Mouse (Mus musculus): Measurements from ENCODE around the gene Kdm4c. TPM values are rescaled to one million over a fixed set of nuclear protein-coding genes. Genes with fewer than 3 reads are reported as not detected.
"Not testable (repeated sequence)": the region's sequence is repeated elsewhere in the genome, so short reads cannot be mapped to it uniquely, and the experiment has no call there.

Gene Kdm4c
- 9.4 and 11.6 TPM in 2 replicates for polyA plus RNA-seq (2012; rRNA removed)
- polyA plus RNA-seq (2014; fragmentation: Nextera tagmentation; extraction: Ambion mirVana): 15.9 and 17.8 TPM in 2 replicates

- 87% methylated on average over 1 of the region's 1 CpGs for WGBS
- Histone ChIP-seq H3K4me2 (replicated peaks; ENCODE audit: low read depth, low read length, severe bottlenecking) (no peak within 1 kb of the TSS), H3K4me3 (replicated peaks; ENCODE audit: low read length) (no peak within 1 kb of the TSS), H3K9ac (ENCODE audit: low read depth, low read length, severe bottlenecking) (no peak within 1 kb of the TSS), H3K36me3 (ENCODE audit: control insufficient read depth, insufficient read depth, low read length) (no peaks in the 10 kb centered on the region), H3K9me3 (ENCODE audit: control insufficient read depth, low read length) (no peaks in the 10 kb centered on the region), H3K27me3 (ENCODE audit: control insufficient read depth, insufficient read depth, low read length) (no peaks in the 10 kb centered on the region), H3K27ac (replicated peaks; ENCODE audit: low read depth, low read length) (no peak within 1 kb of the TSS), H3K4me1 (ENCODE audit: control insufficient read depth, insufficient read depth, low read length) (no peaks in the 10 kb centered on the region)
- no peak for ATAC-seq (ENCODE audit: low FRiP score, low read depth)
- no peak for DNase-seq (ENCODE audit: low spot score)
- no peak for TF ChIP-seq POLR2A (IDR thresholded peaks at IDR 0.05; ENCODE audit: borderline replicate concordance, extremely low read depth, insufficient read depth, insufficient read length)
Observed at GRCm38 (mm10) chr4:74242176-74242575, at the start of gene Kdm4c. Kdm4c (plus strand) TSS chr4:74242497.

GRCm38 (mm10) chr4:74201281-74201811 is 41.0 kb upstream of the Kdm4c start:
- DNase-seq (ENCODE audit: low spot score) (no peak), ATAC-seq (ENCODE audit: low FRiP score, low read depth) (no peak)
- TF ChIP-seq POLR2A (IDR thresholded peaks at IDR 0.05; ENCODE audit: borderline replicate concordance, extremely low read depth, insufficient read depth, insufficient read length): no peak

GRCm38 (mm10) chr4:74221780-74222179 is 20.5 kb upstream of the Kdm4c start:
- not testable (repeated sequence) for H3K4me2 ChIP-seq (replicated peaks; ENCODE audit: low read depth, low read length, severe bottlenecking); H3K27ac ChIP-seq (replicated peaks; ENCODE audit: low read depth, low read length); ATAC-seq (ENCODE audit: low FRiP score, low read depth); DNase-seq (ENCODE audit: low spot score); H3K36me3 ChIP-seq (ENCODE audit: control insufficient read depth, insufficient read depth, low read length); H3K9ac ChIP-seq (ENCODE audit: low read depth, low read length, severe bottlenecking); H3K4me1 ChIP-seq (ENCODE audit: control insufficient read depth, insufficient read depth, low read length); H3K27me3 ChIP-seq (ENCODE audit: control insufficient read depth, insufficient read depth, low read length); H3K9me3 ChIP-seq (ENCODE audit: control insufficient read depth, low read length); H3K4me3 ChIP-seq (replicated peaks; ENCODE audit: low read length)
- WGBS: 91% methylated on average over 1 of the region's 1 CpGs

More at GRCm38 (mm10) chr4:74201281-74201811, 41.0 kb upstream of the Kdm4c start:
- Histone ChIP-seq H3K27ac (replicated peaks; ENCODE audit: low read depth, low read length) (no peak overlapping the region), H3K4me1 (ENCODE audit: control insufficient read depth, insufficient read depth, low read length) (no peaks in the 10 kb centered on the region), H3K27me3 (ENCODE audit: control insufficient read depth, insufficient read depth, low read length) (no peaks in the 10 kb centered on the region), H3K9me3 (ENCODE audit: control insufficient read depth, low read length) (no peaks in the 10 kb centered on the region), H3K9ac (ENCODE audit: low read depth, low read length, severe bottlenecking) (no peak overlapping the region), H3K4me2 (replicated peaks; ENCODE audit: low read depth, low read length, severe bottlenecking) (no peak overlapping the region), H3K36me3 (ENCODE audit: control insufficient read depth, insufficient read depth, low read length) (no peaks in the 10 kb centered on the region), H3K4me3 (replicated peaks; ENCODE audit: low read length) (no peak overlapping the region)

- H3K4me3 ChIP-seq (replicated peaks; ENCODE audit: low read length): no peak overlapping the region
- DNase-seq (ENCODE audit: low spot score) (no peak), ATAC-seq (ENCODE audit: low FRiP score, low read depth) (no peak)
- H3K4me1 ChIP-seq (ENCODE audit: control insufficient read depth, insufficient read depth, low read length): no peaks in the 10 kb centered on the region
- H3K27me3 ChIP-seq (ENCODE audit: control insufficient read depth, insufficient read depth, low read length): no peaks in the 10 kb centered on the region
- no peak for TF ChIP-seq POLR2A (IDR thresholded peaks at IDR 0.05; ENCODE audit: borderline replicate concordance, extremely low read depth, insufficient read depth, insufficient read length)
- H3K4me2 ChIP-seq (replicated peaks; ENCODE audit: low read depth, low read length, severe bottlenecking): no peak overlapping the region
- 38% methylated on average over 3 of the region's 3 CpGs for WGBS
- no peaks in the 10 kb centered on the region for H3K9me3 ChIP-seq (ENCODE audit: control insufficient read depth, low read length)
- no peak overlapping the region for H3K27ac ChIP-seq (replicated peaks; ENCODE audit: low read depth, low read length)
- no peaks in the 10 kb centered on the region for H3K36me3 ChIP-seq (ENCODE audit: control insufficient read depth, insufficient read depth, low read length)
- no peak overlapping the region for H3K9ac ChIP-seq (ENCODE audit: low read depth, low read length, severe bottlenecking)
Observed at GRCm38 (mm10) chr4:74222360-74222759, 19.9 kb upstream of the Kdm4c start.

- no peak overlapping the region for H3K9ac ChIP-seq (ENCODE audit: low read depth, low read length, severe bottlenecking)
- ATAC-seq (ENCODE audit: low FRiP score, low read depth) (no peak), DNase-seq (ENCODE audit: low spot score) (no peak)
- no peak for TF ChIP-seq POLR2A (IDR thresholded peaks at IDR 0.05; ENCODE audit: borderline replicate concordance, extremely low read depth, insufficient read depth, insufficient read length)
- no peak overlapping the region for H3K4me3 ChIP-seq (replicated peaks; ENCODE audit: low read length)
- H3K36me3 ChIP-seq (ENCODE audit: control insufficient read depth, insufficient read depth, low read length): no peaks in the 10 kb centered on the region
- no peak overlapping the region for H3K4me2 ChIP-seq (replicated peaks; ENCODE audit: low read depth, low read length, severe bottlenecking)
- H3K27me3 ChIP-seq (ENCODE audit: control insufficient read depth, insufficient read depth, low read length): no peaks in the 10 kb centered on the region
- WGBS: 58% methylated on average over 2 of the region's 2 CpGs
- H3K9me3 ChIP-seq (ENCODE audit: control insufficient read depth, low read length): no peaks in the 10 kb centered on the region
- no peaks in the 10 kb centered on the region for H3K4me1 ChIP-seq (ENCODE audit: control insufficient read depth, insufficient read depth, low read length)
- H3K27ac ChIP-seq (replicated peaks; ENCODE audit: low read depth, low read length): no peak overlapping the region
Observed at GRCm38 (mm10) chr4:74224210-74224609, 18.1 kb upstream of the Kdm4c start.

GRCm38 (mm10) chr4:74230994-74231393 is 11.3 kb upstream of the Kdm4c start:
- Histone ChIP-seq H3K36me3 (ENCODE audit: control insufficient read depth, insufficient read depth, low read length) (no peaks in the 10 kb centered on the region), H3K4me2 (replicated peaks; ENCODE audit: low read depth, low read length, severe bottlenecking) (no peak overlapping the region), H3K4me1 (ENCODE audit: control insufficient read depth, insufficient read depth, low read length) (no peaks in the 10 kb centered on the region), H3K27me3 (ENCODE audit: control insufficient read depth, insufficient read depth, low read length) (no peaks in the 10 kb centered on the region), H3K9ac (ENCODE audit: low read depth, low read length, severe bottlenecking) (no peak overlapping the region), H3K27ac (replicated peaks; ENCODE audit: low read depth, low read length) (no peak overlapping the region), H3K9me3 (ENCODE audit: control insufficient read depth, low read length) (no peaks in the 10 kb centered on the region), H3K4me3 (replicated peaks; ENCODE audit: low read length) (no peak overlapping the region)
- DNase-seq (ENCODE audit: low spot score): no peak
- ATAC-seq (ENCODE audit: low FRiP score, low read depth): no peak
- 77% methylated on average over 4 of the region's 4 CpGs for WGBS
- no peak for TF ChIP-seq POLR2A (IDR thresholded peaks at IDR 0.05; ENCODE audit: borderline replicate concordance, extremely low read depth, insufficient read depth, insufficient read length)

Data from limb, embryonic 14.5 days (tissue).